Mouse (Mus musculus) embryonic facial prominence, embryonic 11.5 days (tissue): ENCODE data around the gene 8030411F24Rik. TPM values are rescaled to one million over a fixed set of nuclear protein-coding genes. Genes with fewer than 3 reads are reported as not detected.

Experiments used
- ATAC-seq: fragments of 200-750 bp; cut with Nextera tagmentation; replicated peaks from 2 replicates; pipeline ENCODE4 v1.8.0; 2017; ENCODE audit warnings: low read depth; ENCODE audit not compliant: insufficient number of reproducible peaks, low FRiP score, low TSS enrichment
- DNase-seq: peaks from one replicate; pipeline ENCODE4 v3.0.0-alpha.2; 2015; ENCODE audit warnings: low spot score
- H3K27ac ChIP-seq: fragments of 300-500 bp; sonication (generic); replicated peaks from 2 replicates; pipeline ENCODE4 v1.5.1; 2014; ENCODE audit warnings: mild to moderate bottlenecking, low read depth, low read length, control low read depth
- H3K27me3 ChIP-seq: fragments of 300-500 bp; sonication (generic); 2 replicates; pipeline ENCODE4 v1.6.1; 2014; ENCODE audit warnings: mild to moderate bottlenecking, low read length, moderate library complexity, mixed read lengths; ENCODE audit not compliant: control insufficient read depth, insufficient read depth
- H3K36me3 ChIP-seq: fragments of 300-500 bp; sonication (generic); replicated peaks from 2 replicates; pipeline ENCODE4 v1.6.1; 2014; ENCODE audit warnings: low read depth, mild to moderate bottlenecking, low read length, moderate library complexity, mixed read lengths; ENCODE audit not compliant: control insufficient read depth, insufficient read depth
- H3K4me1 ChIP-seq: fragments of 300-500 bp; sonication (generic); 2 replicates; pipeline ENCODE4 v1.6.1; 2014; ENCODE audit warnings: low read length, mixed read lengths; ENCODE audit not compliant: control insufficient read depth, insufficient read depth
- H3K4me2 ChIP-seq: fragments of 300-500 bp; sonication (generic); 2 replicates; pipeline ENCODE4 v1.6.1; 2014; ENCODE audit warnings: low read depth, mild to moderate bottlenecking, control low read depth, low read length, moderate library complexity
- H3K4me3 ChIP-seq: fragments of 300-500 bp; sonication (generic); 2 replicates; pipeline ENCODE4 v1.5.1; 2014; ENCODE audit warnings: low read depth, low read length, control low read depth
- H3K9ac ChIP-seq: fragments of 300-500 bp; sonication (generic); replicated peaks from 2 replicates; pipeline ENCODE4 v1.6.1; 2014; ENCODE audit warnings: mild to moderate bottlenecking, control low read depth, low read length
- H3K9me3 ChIP-seq: fragments of 300-500 bp; sonication (generic); replicated peaks from 2 replicates; pipeline ENCODE4 v1.6.1; 2016; ENCODE audit warnings: mild to moderate bottlenecking, low read length, inconsistent platforms, mixed read lengths; ENCODE audit not compliant: control insufficient read depth
- WGBS: fragments of 180-500 bp; shearing (Covaris S2); extraction: QIAGEN DNeasy Blood & Tissue Kit; methylation state at CpG from one replicate; pipeline ENCODE4 v1.1.7; 2014; 5-methylcytosine and 5-hydroxymethylcytosine counted together
- polyA plus RNA-seq: library from polyadenylated mRNA; unstranded; fragments of >200 nt; fragmentation: Nextera tagmentation; extraction: Ambion mirVana; gene quantifications from 2 replicates; pipeline ENCODE4 v1.2.1, GENCODE M21; 2014

The 8030411F24Rik gene
- polyA plus RNA-seq, 1 experiment from 2014 or later = not detected

- no peak for DNase-seq
- Histone ChIP-seq H3K27me3 (no peaks in the 10 kb centered on the region), H3K4me2 (no peak within 1 kb of the TSS), H3K9ac (no peak within 1 kb of the TSS), H3K36me3 (no peaks in the 10 kb centered on the region), H3K4me1 (no peaks in the 10 kb centered on the region), H3K27ac (no peak within 1 kb of the TSS), H3K9me3 (no peaks in the 10 kb centered on the region), H3K4me3 (no peak within 1 kb of the TSS)
- WGBS = 73% methylated on average over 4 of the region's 4 CpGs
- ATAC-seq = no peak
Measured at GRCm38 (mm10) chr2:148834912-148835311, 53.1 kb downstream of the 8030411F24Rik start, which contains the start of gene Cst9. Gene Cst9, plus strand, starts transcription at chr2:148835147.

Other genes with a start within 250 kb of the 8030411F24Rik start
- 131 and 134 TPM in 2 replicates for gene Nxt1, start 109.4 kb upstream of the 8030411F24Rik start, polyA plus RNA-seq
- gene Gzf1, start 101.0 kb upstream of the 8030411F24Rik start, polyA plus RNA-seq = 27.3 and 30.8 TPM in 2 replicates
- gene Napb, start 49.5 kb upstream of the 8030411F24Rik start, polyA plus RNA-seq = 5.6 and 7.4 TPM in 2 replicates
- not detected in 2 replicates for gene Cstl1, start 31.7 kb upstream of the 8030411F24Rik start, polyA plus RNA-seq
- gene Cst11, start 10.5 kb upstream of the 8030411F24Rik start, polyA plus RNA-seq = not detected in 2 replicates
- gene Cst12, start 7.4 kb downstream of the 8030411F24Rik start, polyA plus RNA-seq = not detected in 2 replicates
- gene Cst8, start 16.8 kb downstream of the 8030411F24Rik start, polyA plus RNA-seq = not detected in 2 replicates
- not detected in 2 replicates for gene Cst13, start 38.1 kb downstream of the 8030411F24Rik start, polyA plus RNA-seq
- not detected in 2 replicates for gene Cst9, start 53.1 kb downstream of the 8030411F24Rik start, polyA plus RNA-seq
- not detected in 2 replicates for gene 9230104L09Rik, start 83.0 kb downstream of the 8030411F24Rik start, polyA plus RNA-seq
- gene Cst3, start 93.7 kb downstream of the 8030411F24Rik start, polyA plus RNA-seq = 315 and 334 TPM in 2 replicates
- gene Gm1330, start 221.2 kb downstream of the 8030411F24Rik start, polyA plus RNA-seq = not detected in 2 replicates
- not detected in 2 replicates for gene Gm10750, start 235.2 kb downstream of the 8030411F24Rik start, polyA plus RNA-seq